Mouse (Mus musculus) midbrain, postnatal 0 days (tissue): ENCODE measurements around the gene Agpat1. TPM values are rescaled to one million over a fixed set of nuclear protein-coding genes. Genes with fewer than 3 reads are reported as not detected.

Experiments used
- ATAC-seq: fragments of 200-750 bp; cut with Nextera tagmentation; 2 replicates; pipeline ENCODE4 v1.8.0; 2017; ENCODE audit warnings: moderate number of reproducible peaks, mild to moderate bottlenecking, moderate TSS enrichment, moderate library complexity; ENCODE audit not compliant: low FRiP score
- DNase-seq: peaks from one replicate; pipeline ENCODE4 v3.0.0-alpha.2; 2015; ENCODE audit warnings: low spot score
- H3K27ac ChIP-seq: fragments of 300-500 bp; sonication (generic); 2 replicates; pipeline ENCODE4 v1.5.1; 2014; ENCODE audit warnings: low read depth, mild to moderate bottlenecking, low read length, mixed read lengths
- H3K27me3 ChIP-seq: fragments of 300-500 bp; sonication (generic); 2 replicates; pipeline ENCODE4 v1.6.1; 2014; ENCODE audit warnings: low read length, control low read depth, mixed read lengths; ENCODE audit not compliant: insufficient read depth
- H3K36me3 ChIP-seq: fragments of 300-500 bp; sonication (generic); 2 replicates; pipeline ENCODE4 v1.6.1; 2014; ENCODE audit warnings: low read length, control low read depth, mixed read lengths; ENCODE audit not compliant: insufficient read depth
- H3K4me1 ChIP-seq: fragments of 300-500 bp; sonication (generic); 2 replicates; pipeline ENCODE4 v1.6.1; 2014; ENCODE audit warnings: mild to moderate bottlenecking, control low read depth, antibody characterized with exemption, low read length, mixed read lengths; ENCODE audit not compliant: insufficient read depth
- H3K4me2 ChIP-seq: fragments of 300-500 bp; sonication (generic); 2 replicates; pipeline ENCODE4 v1.6.1; 2014; ENCODE audit warnings: low read depth, mild to moderate bottlenecking, low read length, mixed read lengths; ENCODE audit not compliant: poor library complexity, severe bottlenecking
- H3K4me3 ChIP-seq: fragments of 300-500 bp; sonication (generic); 2 replicates; pipeline ENCODE4 v1.5.1; 2014; ENCODE audit warnings: low read depth, mild to moderate bottlenecking, low read length, moderate library complexity
- H3K9ac ChIP-seq: fragments of 300-500 bp; sonication (generic); replicated peaks from 2 replicates; pipeline ENCODE4 v1.6.1; 2014; ENCODE audit warnings: mild to moderate bottlenecking, low read length, moderate library complexity, mixed read lengths; ENCODE audit not compliant: poor library complexity, severe bottlenecking
- H3K9me3 ChIP-seq: fragments of 300-500 bp; sonication (generic); 2 replicates; pipeline ENCODE4 v1.6.1; 2016; ENCODE audit warnings: low read length, control low read depth
- CTCF ChIP-seq: IDR thresholded peaks from 2 replicates; pipeline ENCODE4 v1.5.1; 2016; ENCODE audit warnings: antibody characterized with exemption, mild to moderate bottlenecking
- WGBS: fragments of 180-500 bp; shearing (Covaris S2); extraction: QIAGEN DNeasy Blood & Tissue Kit; methylation state at CpG from one replicate; pipeline ENCODE4 v1.1.7; 2014; 5-methylcytosine and 5-hydroxymethylcytosine counted together
- polyA plus RNA-seq: library from polyadenylated mRNA; unstranded; fragments of >200 nt; fragmentation: Nextera tagmentation; extraction: Ambion mirVana; gene quantifications from 2 replicates; pipeline ENCODE4 v1.2.1, GENCODE M21; 2015
- total RNA-seq: library from RNA; depleted of rRNA; stranded (reverse); fragments of >200 nt; gene quantifications from 2 replicates; pipeline ENCODE4 v1.2.3, GENCODE M21; 2014; rRNA removed

Gene Agpat1
- total and polyA plus RNA-seq, 2 experiments from 2014 or later = 103 to 383 TPM

DNA sequence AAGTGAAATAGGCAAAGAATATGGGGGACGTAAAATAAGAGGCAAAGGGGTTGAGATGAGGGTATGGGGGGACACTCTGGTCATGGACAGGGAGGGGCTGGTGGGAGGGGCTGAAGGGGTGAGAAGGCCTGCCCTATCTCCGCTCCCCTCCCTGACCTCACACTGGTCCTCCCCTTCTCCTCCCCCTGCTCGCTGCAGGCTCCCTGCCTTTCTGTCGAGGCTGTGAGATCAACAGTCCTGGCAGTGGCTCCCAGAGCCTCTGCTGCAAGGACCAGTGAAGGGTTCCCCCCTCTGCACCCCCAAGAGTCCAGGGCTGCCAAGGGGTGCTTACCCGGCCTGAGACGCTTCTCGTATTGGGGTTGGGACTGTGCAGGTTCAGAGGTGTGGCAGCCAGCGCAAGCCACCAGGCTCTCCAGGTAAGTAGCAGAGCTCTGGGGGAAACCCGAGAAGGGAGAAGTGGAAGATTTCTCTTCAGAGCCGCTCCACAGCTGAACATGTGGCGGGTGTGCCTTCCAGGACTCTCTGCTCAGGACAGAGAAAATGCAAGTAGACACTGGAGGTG lies 56.3 kb downstream of the Agpat1 start:
- TF ChIP-seq CTCF = no peak
- H3K27me3 ChIP-seq = peaks cover 9% of the 10 kb centered on the region; the same call in 1 of the 2 replicates
- no peaks in the 10 kb centered on the region for H3K4me1 ChIP-seq
- DNase-seq (no peak), ATAC-seq (no peak)
- H3K9me3 ChIP-seq = no peaks in the 10 kb centered on the region
- no peak overlapping the region for H3K27ac ChIP-seq
- no peaks in the 10 kb centered on the region for H3K36me3 ChIP-seq
- H3K9ac ChIP-seq = no peak overlapping the region
- no peak overlapping the region for H3K4me3 ChIP-seq
- 37% methylated on average over 11 of the region's 11 CpGs for WGBS
- no peak overlapping the region for H3K4me2 ChIP-seq

DNA sequence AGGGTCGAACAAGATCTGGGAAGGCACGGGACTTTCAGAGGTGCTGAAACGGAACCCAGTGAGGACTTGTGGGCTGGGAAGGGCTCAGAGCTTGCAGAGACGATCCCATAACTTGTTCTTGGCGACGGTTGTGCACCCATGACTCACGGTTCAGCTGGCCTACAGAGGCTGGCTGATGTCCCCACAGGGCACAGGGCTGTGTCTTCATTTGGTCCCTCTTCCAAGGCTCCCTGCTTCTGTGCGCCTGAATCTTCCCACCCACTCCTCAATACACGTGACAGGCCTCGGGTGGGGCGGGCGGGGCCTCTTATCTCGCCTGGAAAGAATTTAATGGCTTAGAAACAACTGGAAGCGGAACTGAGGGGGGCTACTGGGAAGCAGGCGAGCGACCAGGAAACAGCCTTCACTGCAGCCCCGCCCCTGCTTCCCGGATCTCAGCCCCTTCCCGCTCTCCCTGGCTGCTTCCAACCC lies 57.1 kb downstream of the Agpat1 start:
- no peak for TF ChIP-seq CTCF
- no peaks in the 10 kb centered on the region for H3K36me3 ChIP-seq
- ATAC-seq = no peak
- H3K27ac ChIP-seq = no peak overlapping the region
- H3K9me3 ChIP-seq = no peaks in the 10 kb centered on the region
- 12% methylated on average over 19 of the region's 19 CpGs for WGBS
- H3K4me1 ChIP-seq = no peaks in the 10 kb centered on the region
- DNase-seq = no peak
- H3K4me3 ChIP-seq = no peak overlapping the region
- peak overlapping the region; percentile 20; the same call in 1 of the 2 replicates for H3K4me2 ChIP-seq
- peaks cover 9% of the 10 kb centered on the region; the same call in 1 of the 2 replicates for H3K27me3 ChIP-seq
- no peak overlapping the region for H3K9ac ChIP-seq

- Histone ChIP-seq H3K4me3 (no peak overlapping the region), H3K27ac (no peak overlapping the region), H3K4me1 (no peaks in the 10 kb centered on the region), H3K36me3 (no peaks in the 10 kb centered on the region), H3K9ac (no peak overlapping the region), H3K27me3 (peaks cover 9% of the 10 kb centered on the region; the same call in 1 of the 2 replicates), H3K9me3 (no peaks in the 10 kb centered on the region), H3K4me2 (no peak overlapping the region)
- ATAC-seq (no peak), DNase-seq (no peak)
- TF ChIP-seq CTCF = no peak
- 92% methylated on average over 1 of the region's 1 CpGs for WGBS
Observed at GRCm38 (mm10) chr17:34662468-34662867, 58.4 kb downstream of the Agpat1 start.

- Histone ChIP-seq H3K9me3 (no peaks in the 10 kb centered on the region), H3K27ac (no peak overlapping the region), H3K27me3 (peaks cover 9% of the 10 kb centered on the region; the same call in 1 of the 2 replicates), H3K4me2 (no peak overlapping the region), H3K36me3 (no peaks in the 10 kb centered on the region), H3K9ac (no peak overlapping the region), H3K4me1 (no peaks in the 10 kb centered on the region), H3K4me3 (no peak overlapping the region)
- WGBS = 83% methylated on average over 8 of the region's 8 CpGs
- ATAC-seq (no peak), DNase-seq (no peak)
- no peak for TF ChIP-seq CTCF
Observed at GRCm38 (mm10) chr17:34662978-34663377, 58.9 kb downstream of the Agpat1 start.

Other genes with a start within 250 kb of the Agpat1 start
- gene Btnl2, start 249.4 kb upstream of the Agpat1 start, total RNA-seq = not detected in 2 replicates
- gene Btnl2, start 249.4 kb upstream of the Agpat1 start, polyA plus RNA-seq = not detected in 2 replicates
- gene Btnl1, start 227.1 kb upstream of the Agpat1 start, total RNA-seq = not detected in 2 replicates
- gene Btnl1, start 227.1 kb upstream of the Agpat1 start, polyA plus RNA-seq = not detected in 2 replicates
- 2.0 and 9.2 TPM in 2 replicates for gene BC051142, start 205.4 kb upstream of the Agpat1 start, total RNA-seq
- gene BC051142, start 205.4 kb upstream of the Agpat1 start, polyA plus RNA-seq = 6.7 and 7.8 TPM in 2 replicates
- not detected in 2 replicates for gene Btnl4, start 126.9 kb upstream of the Agpat1 start, total RNA-seq
- not detected in 2 replicates for gene Btnl4, start 126.9 kb upstream of the Agpat1 start, polyA plus RNA-seq
- not detected in 2 replicates for gene Btnl6, start 86.9 kb upstream of the Agpat1 start, total RNA-seq
- gene Btnl6, start 86.9 kb upstream of the Agpat1 start, polyA plus RNA-seq = not detected in 2 replicates
- 8.8 and 44.3 TPM in 2 replicates for gene Notch4, start 40.0 kb upstream of the Agpat1 start, total RNA-seq
- gene Notch4, start 40.0 kb upstream of the Agpat1 start, polyA plus RNA-seq = 3.8 and 6.1 TPM in 2 replicates
- gene Gpsm3, start 14.5 kb upstream of the Agpat1 start, total RNA-seq = 1.2 and 4.4 TPM in 2 replicates
- 5.5 and 6.9 TPM in 2 replicates for gene Gpsm3, start 14.5 kb upstream of the Agpat1 start, polyA plus RNA-seq
- 84.8 and 95.6 TPM in 2 replicates for gene Pbx2, start 13.0 kb upstream of the Agpat1 start, total RNA-seq
- 9.5 and 9.6 TPM in 2 replicates for gene Pbx2, start 13.0 kb upstream of the Agpat1 start, polyA plus RNA-seq
- 1.7 and 2.1 TPM in 2 replicates for gene Ager, start 6.4 kb upstream of the Agpat1 start, total RNA-seq
- gene Ager, start 6.4 kb upstream of the Agpat1 start, polyA plus RNA-seq = 1.6 and 2.0 TPM in 2 replicates
- 57.6 and 59.0 TPM in 2 replicates for gene Rnf5, start 572 bp upstream of the Agpat1 start, total RNA-seq
- gene Rnf5, start 572 bp upstream of the Agpat1 start, polyA plus RNA-seq = 236 and 242 TPM in 2 replicates
- 3.2 and 6.0 TPM in 2 replicates for gene Egfl8, start 11.7 kb downstream of the Agpat1 start, total RNA-seq
- gene Egfl8, start 11.7 kb downstream of the Agpat1 start, polyA plus RNA-seq = 4.9 and 5.0 TPM in 2 replicates
- gene Ppt2, start 24.2 kb downstream of the Agpat1 start, total RNA-seq = 21.1 and 31.0 TPM in 2 replicates
- gene Ppt2, start 24.2 kb downstream of the Agpat1 start, polyA plus RNA-seq = 18.0 and 20.8 TPM in 2 replicates
- 9.1 and 15.1 TPM in 2 replicates for gene Prrt1, start 25.3 kb downstream of the Agpat1 start, total RNA-seq
- 13.3 and 14.0 TPM in 2 replicates for gene Prrt1, start 25.3 kb downstream of the Agpat1 start, polyA plus RNA-seq
- 6.2 and 7.2 TPM in 2 replicates for gene Fkbpl, start 40.5 kb downstream of the Agpat1 start, total RNA-seq
- 10.7 and 12.9 TPM in 2 replicates for gene Fkbpl, start 40.5 kb downstream of the Agpat1 start, polyA plus RNA-seq
- 47.9 and 57.4 TPM in 2 replicates for gene Atf6b, start 42.9 kb downstream of the Agpat1 start, total RNA-seq
- 83.0 and 86.0 TPM in 2 replicates for gene Atf6b, start 42.9 kb downstream of the Agpat1 start, polyA plus RNA-seq
- gene Tnxb, start 66.3 kb downstream of the Agpat1 start, total RNA-seq = 3.5 and 4.2 TPM in 2 replicates
- gene Tnxb, start 66.3 kb downstream of the Agpat1 start, polyA plus RNA-seq = 0.26 and 0.30 TPM in 2 replicates
- gene C4b, start 139.6 kb downstream of the Agpat1 start, total RNA-seq = 1.2 and 1.5 TPM in 2 replicates
- gene C4b, start 139.6 kb downstream of the Agpat1 start, polyA plus RNA-seq = 0.67 and 0.76 TPM in 2 replicates
- gene Cyp21a1, start 200.3 kb downstream of the Agpat1 start, total RNA-seq = not detected in 2 replicates
- gene Cyp21a1, start 200.3 kb downstream of the Agpat1 start, polyA plus RNA-seq = not detected in 2 replicates
- 25.8 and 30.4 TPM in 2 replicates for gene Stk19, start 232.7 kb downstream of the Agpat1 start, total RNA-seq
- 48.6 and 50.3 TPM in 2 replicates for gene Stk19, start 232.7 kb downstream of the Agpat1 start, polyA plus RNA-seq
- 34.5 and 40.7 TPM in 2 replicates for gene Dxo, start 232.8 kb downstream of the Agpat1 start, total RNA-seq
- gene Dxo, start 232.8 kb downstream of the Agpat1 start, polyA plus RNA-seq = 56.4 and 59.1 TPM in 2 replicates
- 81.5 and 98.8 TPM in 2 replicates for gene Skiv2l, start 245.9 kb downstream of the Agpat1 start, total RNA-seq
- gene Skiv2l, start 245.9 kb downstream of the Agpat1 start, polyA plus RNA-seq = 45.1 and 50.2 TPM in 2 replicates
- 33.1 and 35.1 TPM in 2 replicates for gene Nelfe, start 246.1 kb downstream of the Agpat1 start, total RNA-seq
- 57.7 and 60.2 TPM in 2 replicates for gene Nelfe, start 246.1 kb downstream of the Agpat1 start, polyA plus RNA-seq